In the genomic region with DNA sequence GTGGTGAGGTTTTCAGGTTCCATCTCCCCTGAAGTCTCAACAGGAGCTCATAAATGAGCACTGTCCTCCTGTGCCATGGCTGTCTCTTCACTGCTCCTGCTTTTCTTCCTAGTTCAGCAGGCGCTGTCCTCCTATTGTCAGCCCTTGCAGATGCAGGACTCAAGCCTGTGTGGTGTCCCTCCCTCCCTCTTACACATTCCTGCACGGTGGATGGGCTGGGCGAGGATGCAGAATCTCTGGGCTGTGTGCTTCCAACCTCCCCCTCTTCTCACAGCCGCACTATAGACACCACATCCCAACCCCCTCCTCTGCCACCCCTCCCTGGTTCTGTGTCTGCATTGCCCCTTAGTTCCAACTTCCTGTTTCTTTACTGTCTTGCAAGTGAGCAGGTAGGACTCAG, we compare ENCODE assay signal across 15 mouse cellular contexts.
A peak's percentile ranks its signal among the peaks of the same experiment; 100 is the strongest.
DNase-seq lines count a peak whose midpoint lies in the region; ATAC-seq and TF ChIP-seq lines count a peak whose summit lies in the region.
"Had no signal": no experiment of that assay in that cellular context is flagged by ENCODE, and none has a peak within 500 bp of the region (broad histone marks: within the 10 kb centered on the region; RNA-seq: fewer than 3 reads in every experiment).

No protein-coding gene starts in this region.

- no peaks in the 10 kb centered on the region for H3K36me3 ChIP-seq in forebrain, embryonic 13.5 days (ENCODE audit: poor library complexity, severe bottlenecking)
- H3K36me3 ChIP-seq in forebrain, embryonic 16.5 days (ENCODE audit: control insufficient read depth, insufficient read depth) = no peaks in the 10 kb centered on the region
- no peaks in the 10 kb centered on the region for H3K36me3 ChIP-seq in lung, embryonic 14.5 days (ENCODE audit: insufficient read depth)
- H3K36me3 ChIP-seq in embryonic facial prominence, embryonic 10.5 days (replicated peaks) = no peaks in the 10 kb centered on the region
- H3K36me3 ChIP-seq in hindbrain, embryonic 16.5 days (ENCODE audit: control insufficient read depth, insufficient read depth, low read length) = no peaks in the 10 kb centered on the region

- H3K4me2 ChIP-seq in forebrain, embryonic 13.5 days = no peak overlapping the region
- H3K4me2 ChIP-seq in forebrain, embryonic 16.5 days (ENCODE audit: low read length) = no peak overlapping the region
- H3K4me2 ChIP-seq in lung, embryonic 14.5 days = no peak overlapping the region
- H3K4me2 ChIP-seq in hindbrain, embryonic 16.5 days (ENCODE audit: low read length) = no peak overlapping the region
- H3K4me2 ChIP-seq: liver, embryonic 11.5 days had no signal

- 0 out of 2 replicates have a peak overlapping the region, but pooled peaks have one; percentile 10 for H3K27ac ChIP-seq in forebrain, embryonic 13.5 days
- H3K27ac ChIP-seq in forebrain, embryonic 16.5 days (ENCODE audit: low read length) = no peak overlapping the region
- no peak overlapping the region for H3K27ac ChIP-seq in lung, embryonic 14.5 days (ENCODE audit: low read depth)
- peak overlapping the region; percentile 61 for H3K27ac ChIP-seq in embryonic facial prominence, embryonic 10.5 days (replicated peaks)
- H3K27ac ChIP-seq in hindbrain, embryonic 16.5 days (ENCODE audit: low read depth, low read length) = 0 out of 2 replicates have a peak overlapping the region, but pooled peaks have one; percentile 24

- no peak overlapping the region for H3K9ac ChIP-seq in forebrain, embryonic 13.5 days
- H3K9ac ChIP-seq in forebrain, embryonic 16.5 days (replicated peaks; ENCODE audit: low read depth, low read length) = no peak overlapping the region
- no peak overlapping the region for H3K9ac ChIP-seq in lung, embryonic 14.5 days
- no peak overlapping the region for H3K9ac ChIP-seq in hindbrain, embryonic 16.5 days (ENCODE audit: low read depth, low read length)

- no peaks in the 10 kb centered on the region for H3K27me3 ChIP-seq in forebrain, embryonic 13.5 days
- H3K27me3 ChIP-seq in forebrain, embryonic 16.5 days (replicated peaks; ENCODE audit: control insufficient read depth, insufficient read depth, low read length) = no peaks in the 10 kb centered on the region
- H3K27me3 ChIP-seq in lung, embryonic 14.5 days (ENCODE audit: insufficient read depth, low read length) = no peaks in the 10 kb centered on the region
- H3K27me3 ChIP-seq in embryonic facial prominence, embryonic 10.5 days (replicated peaks; ENCODE audit: low read depth, poor library complexity, severe bottlenecking) = no peaks in the 10 kb centered on the region
- H3K27me3 ChIP-seq in hindbrain, embryonic 16.5 days (replicated peaks; ENCODE audit: control insufficient read depth, insufficient read depth, low read length) = no peaks in the 10 kb centered on the region

- no peaks in the 10 kb centered on the region for H3K9me3 ChIP-seq in forebrain, embryonic 13.5 days (replicated peaks)
- H3K9me3 ChIP-seq in forebrain, embryonic 16.5 days (ENCODE audit: control insufficient read depth, low read length) = no peaks in the 10 kb centered on the region
- no peaks in the 10 kb centered on the region for H3K9me3 ChIP-seq in lung, embryonic 14.5 days (ENCODE audit: low read depth, low read length)
- no peaks in the 10 kb centered on the region for H3K9me3 ChIP-seq in embryonic facial prominence, embryonic 10.5 days
- H3K9me3 ChIP-seq in hindbrain, embryonic 16.5 days (ENCODE audit: control insufficient read depth, low read length) = no peaks in the 10 kb centered on the region

- peak; percentile 27; the same call in 1 of the 2 replicates for ATAC-seq in forebrain, embryonic 13.5 days
- no peak for ATAC-seq in forebrain, embryonic 16.5 days
- peak; percentile 21; the same call in 1 of the 2 replicates for ATAC-seq in lung, embryonic 14.5 days (ENCODE audit: insufficient read depth)
- peak; percentile 69 for ATAC-seq in hindbrain, embryonic 16.5 days

- no peak for TF ChIP-seq CTCF in lung, embryonic 14.5 days (IDR thresholded peaks at IDR 0.05; ENCODE audit: low read depth)

- no peak for DNase-seq in lung, embryonic 14.5 days
- no peak for DNase-seq in lung, adult 18-20 months
- DNase-seq in embryonic facial prominence, embryonic 10.5 days (ENCODE audit: low spot score) = no peak
- DNase-seq in cerebellum, adult 11 months = no peak
- DNase-seq in gastrocnemius, adult 8-10 months (ENCODE audit: low spot score in 2 of 2) = no peak
- DNase-seq: adrenal gland, adult 2 months; cerebellum, postnatal 25 days; heart, adult 11 months; kidney, adult 18-20 months; lung, postnatal 14 days; thymus, adult 18-20 months had no signal

- no peak overlapping the region for H3K4me3 ChIP-seq in forebrain, embryonic 13.5 days
- H3K4me3 ChIP-seq in forebrain, embryonic 16.5 days (replicated peaks; ENCODE audit: low read length) = no peak overlapping the region
- H3K4me3 ChIP-seq in lung, embryonic 14.5 days (ENCODE audit: low read depth, low read length) = no peak overlapping the region
- H3K4me3 ChIP-seq in embryonic facial prominence, embryonic 10.5 days = no peak overlapping the region
- H3K4me3 ChIP-seq in hindbrain, embryonic 16.5 days (ENCODE audit: low read length) = no peak overlapping the region

- 32% methylated on average over 4 of the region's 4 CpGs for WGBS in forebrain, embryonic 13.5 days
- WGBS in forebrain, embryonic 16.5 days = 34% methylated on average over 4 of the region's 4 CpGs
- WGBS in lung, embryonic 14.5 days = 20% methylated on average over 4 of the region's 4 CpGs
- WGBS in embryonic facial prominence, embryonic 10.5 days = 24% methylated on average over 4 of the region's 4 CpGs
- WGBS in hindbrain, embryonic 16.5 days = 17% methylated on average over 4 of the region's 4 CpGs

- H3K4me1 ChIP-seq in forebrain, embryonic 13.5 days = peaks cover 4% of the 10 kb centered on the region; the same call in 1 of the 2 replicates
- H3K4me1 ChIP-seq in forebrain, embryonic 16.5 days (replicated peaks; ENCODE audit: control insufficient read depth, insufficient read depth, low read length) = 0 out of 2 replicates have a peak, but pooled peaks cover 2% of the 10 kb centered on the region
- no peaks in the 10 kb centered on the region for H3K4me1 ChIP-seq in lung, embryonic 14.5 days (ENCODE audit: insufficient read depth)
- H3K4me1 ChIP-seq in embryonic facial prominence, embryonic 10.5 days = peaks cover 29% of the 10 kb centered on the region
- no peaks in the 10 kb centered on the region for H3K4me1 ChIP-seq in hindbrain, embryonic 16.5 days (ENCODE audit: control insufficient read depth, insufficient read depth, low read depth, low read length)

Comparison
In these comparisons a context has a peak if more than half of its experiments do, and no peak if none do; other contexts are left out.
1. H3K27ac ChIP-seq: peak in forebrain, embryonic 13.5 days (single experiment), embryonic facial prominence, embryonic 10.5 days (single experiment) and hindbrain, embryonic 16.5 days (single experiment); none in forebrain, embryonic 16.5 days (single experiment) and lung, embryonic 14.5 days (single experiment).